Mouse (Mus musculus): ENCODE measurements around the gene Sco1. TPM values are rescaled to one million over a fixed set of nuclear protein-coding genes. Genes with fewer than 3 reads are reported as not detected.

The Sco1 gene
- total RNA-seq, 1 experiment, result 33.6 TPM

DNA sequence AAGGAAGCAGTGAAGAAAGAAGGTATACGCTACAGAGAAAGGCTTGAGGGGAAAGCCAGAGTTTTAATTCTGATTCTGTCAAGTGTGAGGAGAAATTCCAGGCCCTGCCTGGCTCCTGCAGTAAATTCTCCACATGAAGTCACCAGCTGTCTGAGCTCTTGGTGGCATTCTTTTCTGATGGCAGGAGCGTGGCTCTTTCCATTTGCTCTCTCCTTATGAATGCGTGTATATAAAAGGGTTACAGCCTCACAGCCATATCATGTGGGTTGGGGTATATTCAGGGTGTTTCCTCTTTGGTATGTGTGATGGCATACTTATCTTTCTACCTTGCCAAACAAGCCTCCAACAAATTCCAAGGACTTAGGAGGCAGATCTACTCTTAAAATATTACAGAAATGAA, 10.3 kb downstream of the Sco1 start:
- no peak overlapping the region for H3K27ac ChIP-seq (ENCODE audit: insufficient read depth, low read depth, low read length, poor library complexity, severe bottlenecking)
- in situ Hi-C loops (cut with MboI; ENCODE audit: low sequenced_read_pairs in 2 of 2, unreplicated experiment in 2 of 2), result no loop called here
- no peak for TF ChIP-seq ZNF384 (IDR thresholded peaks at IDR 0.05; ENCODE audit: low read depth, low read length)
- TF ChIP-seq HCFC1 (IDR thresholded peaks at IDR 0.05; ENCODE audit: borderline replicate concordance, insufficient read depth, low read length), result no peak
- no peak for TF ChIP-seq ZC3H11A (IDR thresholded peaks at IDR 0.05; ENCODE audit: borderline replicate concordance, low read depth, low read length)
- TF ChIP-seq CHD2 (IDR thresholded peaks at IDR 0.05; ENCODE audit: low read depth, low read length), result no peak
- no peak for TF ChIP-seq MAFK (IDR thresholded peaks at IDR 0.05; ENCODE audit: insufficient read depth, low read depth, low read length)
- no peak overlapping the region for H3K9ac ChIP-seq (ENCODE audit: insufficient read depth, low read depth, low read length, poor library complexity, severe bottlenecking)
- H3K4me3 ChIP-seq (ENCODE audit: insufficient read depth in 1 of 2, low read depth in 1 of 2, low read length in 2 of 2, poor library complexity in 1 of 2, severe bottlenecking in 1 of 2), result no peak overlapping the region
- no peaks in the 10 kb centered on the region for H3K9me3 ChIP-seq (ENCODE audit: control insufficient read depth, insufficient read depth, low read depth, low read length)
- H3K4me1 ChIP-seq (ENCODE audit: control insufficient read depth in 2 of 2, insufficient read depth in 2 of 2, low read length in 2 of 2, poor library complexity in 1 of 2), result 0 out of 4 replicates have a peak, but pooled peaks cover 0 to 2% of the 10 kb centered on the region in 2 experiments
- peaks cover 30% of the 10 kb centered on the region for H3K36me3 ChIP-seq (ENCODE audit: control insufficient read depth, insufficient read depth, low read length, poor library complexity, severe bottlenecking)
- DNase-seq (ENCODE audit: low read depth, low spot score), result no peak

DNA sequence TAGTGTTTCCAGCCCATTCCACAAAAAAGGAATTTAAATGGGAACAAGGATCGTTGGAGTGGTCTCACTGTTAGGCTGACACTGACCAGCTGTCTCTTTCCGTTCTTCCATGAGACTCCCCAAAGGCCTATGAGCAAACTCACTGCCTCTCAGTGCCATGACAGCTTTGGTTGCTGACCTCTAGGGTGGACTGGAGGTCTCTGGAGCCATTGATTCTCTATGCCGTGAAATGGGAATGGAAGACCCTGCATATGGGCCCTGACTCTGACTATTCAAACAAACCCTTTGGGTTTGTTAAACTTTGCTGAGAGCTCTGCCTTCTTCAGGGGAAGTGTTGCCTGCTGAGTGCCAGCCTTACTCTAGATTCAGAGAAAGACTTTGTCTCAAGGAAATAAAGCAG, 15.3 kb downstream of the Sco1 start:
- no peaks in the 10 kb centered on the region for H3K9me3 ChIP-seq (ENCODE audit: control insufficient read depth, insufficient read depth, low read depth, low read length)
- H3K36me3 ChIP-seq (ENCODE audit: control insufficient read depth, insufficient read depth, low read length, poor library complexity, severe bottlenecking), result peaks cover 11% of the 10 kb centered on the region
- no peaks in the 10 kb centered on the region for H3K4me1 ChIP-seq (ENCODE audit: control insufficient read depth in 2 of 2, insufficient read depth in 2 of 2, low read length in 2 of 2, poor library complexity in 1 of 2)
- no peak for DNase-seq (ENCODE audit: low read depth, low spot score)
- no peak overlapping the region for H3K9ac ChIP-seq (ENCODE audit: insufficient read depth, low read depth, low read length, poor library complexity, severe bottlenecking)
- TF ChIP-seq ZC3H11A (IDR thresholded peaks at IDR 0.05; ENCODE audit: borderline replicate concordance, low read depth, low read length) (no peak), MAFK (IDR thresholded peaks at IDR 0.05; ENCODE audit: insufficient read depth, low read depth, low read length) (no peak), ZNF384 (IDR thresholded peaks at IDR 0.05; ENCODE audit: low read depth, low read length) (no peak), HCFC1 (IDR thresholded peaks at IDR 0.05; ENCODE audit: borderline replicate concordance, insufficient read depth, low read length) (no peak), CHD2 (IDR thresholded peaks at IDR 0.05; ENCODE audit: low read depth, low read length) (no peak)
- no peak overlapping the region for H3K27ac ChIP-seq (ENCODE audit: insufficient read depth, low read depth, low read length, poor library complexity, severe bottlenecking)
- in situ Hi-C loops (cut with MboI; ENCODE audit: low sequenced_read_pairs in 2 of 2, unreplicated experiment in 2 of 2), result no loop called here
- no peak overlapping the region for H3K4me3 ChIP-seq (ENCODE audit: insufficient read depth in 1 of 2, low read depth in 1 of 2, low read length in 2 of 2, poor library complexity in 1 of 2, severe bottlenecking in 1 of 2)

DNA sequence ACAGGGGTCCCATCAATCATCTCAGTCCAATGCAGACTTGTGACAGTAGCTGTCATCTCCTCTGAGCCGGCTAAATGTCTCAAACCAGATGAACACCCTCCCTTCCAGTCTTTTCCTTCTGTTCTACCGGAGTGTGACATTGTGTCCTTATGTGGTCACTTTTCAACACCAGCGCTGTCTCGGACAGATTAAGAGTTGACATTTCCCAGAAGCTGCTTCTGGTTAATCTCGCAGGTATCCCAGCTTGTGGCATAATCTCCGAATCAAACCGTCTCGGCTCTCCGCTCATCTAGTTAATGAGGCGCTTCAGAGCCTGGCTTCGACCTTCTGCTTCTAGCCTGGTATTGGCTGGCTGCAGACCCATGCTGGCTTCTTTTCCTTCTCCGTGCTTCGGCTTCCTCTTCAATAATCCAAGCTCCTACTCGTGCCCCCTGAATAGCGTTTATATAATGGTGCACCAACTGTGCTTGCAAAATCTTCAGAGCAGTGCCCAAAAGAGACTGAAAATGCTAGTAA, 20.2 kb downstream of the Sco1 start:
- no peaks in the 10 kb centered on the region for H3K36me3 ChIP-seq (ENCODE audit: control insufficient read depth, insufficient read depth, low read length, poor library complexity, severe bottlenecking)
- H3K9me3 ChIP-seq (ENCODE audit: control insufficient read depth, insufficient read depth, low read depth, low read length), result no peaks in the 10 kb centered on the region
- no peak overlapping the region for H3K9ac ChIP-seq (ENCODE audit: insufficient read depth, low read depth, low read length, poor library complexity, severe bottlenecking)
- peaks cover 0 to 3% of the 10 kb centered on the region in 2 experiments; a peak in 1 of 4 replicates for H3K4me1 ChIP-seq (ENCODE audit: control insufficient read depth in 2 of 2, insufficient read depth in 2 of 2, low read length in 2 of 2, poor library complexity in 1 of 2)
- H3K27ac ChIP-seq (ENCODE audit: insufficient read depth, low read depth, low read length, poor library complexity, severe bottlenecking), result no peak overlapping the region
- in situ Hi-C loops (cut with MboI; ENCODE audit: low sequenced_read_pairs in 2 of 2, unreplicated experiment in 2 of 2), result no loop called here
- TF ChIP-seq MAFK (IDR thresholded peaks at IDR 0.05; ENCODE audit: insufficient read depth, low read depth, low read length) (no peak), ZC3H11A (IDR thresholded peaks at IDR 0.05; ENCODE audit: borderline replicate concordance, low read depth, low read length) (no peak), CHD2 (IDR thresholded peaks at IDR 0.05; ENCODE audit: low read depth, low read length) (no peak), HCFC1 (IDR thresholded peaks at IDR 0.05; ENCODE audit: borderline replicate concordance, insufficient read depth, low read length) (no peak), ZNF384 (IDR thresholded peaks at IDR 0.05; ENCODE audit: low read depth, low read length) (no peak)
- H3K4me3 ChIP-seq (ENCODE audit: insufficient read depth in 1 of 2, low read depth in 1 of 2, low read length in 2 of 2, poor library complexity in 1 of 2, severe bottlenecking in 1 of 2), result no peak overlapping the region
- DNase-seq (ENCODE audit: low read depth, low spot score), result no peak

DNA sequence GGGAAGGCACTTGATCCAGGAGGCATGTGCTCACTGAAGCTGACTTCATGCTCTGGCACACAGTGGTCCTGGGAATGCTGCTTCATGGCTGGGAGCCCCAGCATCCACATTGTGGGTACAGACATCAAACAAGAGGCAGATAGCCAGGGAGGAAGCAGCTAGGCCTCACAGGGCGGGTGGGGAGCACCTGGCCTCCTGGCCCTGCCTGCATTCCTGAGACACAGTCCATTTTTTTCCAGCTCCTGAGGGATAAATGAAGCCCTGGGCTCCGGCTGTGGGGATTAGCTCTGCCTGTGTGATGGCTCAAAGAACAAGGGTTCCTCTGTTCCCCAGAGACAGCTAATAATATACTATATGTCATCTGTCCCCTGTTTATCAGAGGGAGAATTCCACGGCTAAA, 22.6 kb downstream of the Sco1 start:
- Histone ChIP-seq H3K27ac (ENCODE audit: insufficient read depth, low read depth, low read length, poor library complexity, severe bottlenecking) (no peak overlapping the region), H3K9me3 (ENCODE audit: control insufficient read depth, insufficient read depth, low read depth, low read length) (no peaks in the 10 kb centered on the region), H3K4me1 (ENCODE audit: control insufficient read depth in 2 of 2, insufficient read depth in 2 of 2, low read length in 2 of 2, poor library complexity in 1 of 2) (peaks cover 0 to 5% of the 10 kb centered on the region in 2 experiments; a peak in 1 of 4 replicates), H3K36me3 (ENCODE audit: control insufficient read depth, insufficient read depth, low read length, poor library complexity, severe bottlenecking) (no peaks in the 10 kb centered on the region), H3K9ac (ENCODE audit: insufficient read depth, low read depth, low read length, poor library complexity, severe bottlenecking) (no peak overlapping the region), H3K4me3 (ENCODE audit: insufficient read depth in 1 of 2, low read depth in 1 of 2, low read length in 2 of 2, poor library complexity in 1 of 2, severe bottlenecking in 1 of 2) (no peak overlapping the region)
- TF ChIP-seq ZNF384 (IDR thresholded peaks at IDR 0.05; ENCODE audit: low read depth, low read length), result no peak
- in situ Hi-C loops (cut with MboI; ENCODE audit: low sequenced_read_pairs in 2 of 2, unreplicated experiment in 2 of 2), result no loop called here
- no peak for DNase-seq (ENCODE audit: low read depth, low spot score)

DNA sequence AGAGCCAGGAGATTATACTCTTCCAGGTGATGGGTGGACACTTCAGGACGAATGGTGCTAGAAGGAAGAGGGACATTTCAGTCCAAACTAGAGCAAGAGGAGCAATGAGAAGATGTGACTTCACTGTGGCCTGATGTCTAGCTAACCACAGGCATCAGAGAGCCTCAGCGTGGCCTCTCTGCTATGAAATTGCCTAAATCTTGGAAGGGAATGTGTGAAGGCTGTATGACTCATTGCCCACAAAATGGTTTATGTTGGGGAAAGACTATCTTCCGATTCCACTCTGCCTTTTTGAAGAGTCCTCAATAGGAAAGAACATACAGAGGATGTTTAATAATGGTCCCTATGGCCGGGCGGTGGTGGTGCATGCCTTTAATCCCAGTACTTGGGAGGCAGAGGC, 24.3 kb downstream of the Sco1 start:
- Histone ChIP-seq H3K4me1 (ENCODE audit: control insufficient read depth in 2 of 2, insufficient read depth in 2 of 2, low read length in 2 of 2, poor library complexity in 1 of 2) (peaks cover 0 to 5% of the 10 kb centered on the region in 2 experiments; a peak in 1 of 4 replicates), H3K36me3 (ENCODE audit: control insufficient read depth, insufficient read depth, low read length, poor library complexity, severe bottlenecking) (no peaks in the 10 kb centered on the region), H3K9ac (ENCODE audit: insufficient read depth, low read depth, low read length, poor library complexity, severe bottlenecking) (no peak overlapping the region), H3K4me3 (ENCODE audit: insufficient read depth in 1 of 2, low read depth in 1 of 2, low read length in 2 of 2, poor library complexity in 1 of 2, severe bottlenecking in 1 of 2) (no peak overlapping the region), H3K9me3 (ENCODE audit: control insufficient read depth, insufficient read depth, low read depth, low read length) (no peaks in the 10 kb centered on the region), H3K27ac (ENCODE audit: insufficient read depth, low read depth, low read length, poor library complexity, severe bottlenecking) (no peak overlapping the region)
- DNase-seq (ENCODE audit: low read depth, low spot score), result no peak
- TF ChIP-seq MAFK (IDR thresholded peaks at IDR 0.05; ENCODE audit: insufficient read depth, low read depth, low read length) (no peak), ZC3H11A (IDR thresholded peaks at IDR 0.05; ENCODE audit: borderline replicate concordance, low read depth, low read length) (no peak), ZNF384 (IDR thresholded peaks at IDR 0.05; ENCODE audit: low read depth, low read length) (no peak), CHD2 (IDR thresholded peaks at IDR 0.05; ENCODE audit: low read depth, low read length) (no peak), HCFC1 (IDR thresholded peaks at IDR 0.05; ENCODE audit: borderline replicate concordance, insufficient read depth, low read length) (no peak)
- in situ Hi-C loops (cut with MboI; ENCODE audit: low sequenced_read_pairs in 2 of 2, unreplicated experiment in 2 of 2), result no loop called here

All from ES-E14 (cell line).